Mouse (Mus musculus) skeletal muscle tissue, adult 2 months (tissue): Measurements from ENCODE around the gene Cdc14b.
A peak's percentile ranks its signal among the peaks of the same experiment; 100 is the strongest.

ENCODE experiments used
- DNase-seq: peaks from one replicate; pipeline ENCODE4 v3.0.0-alpha.2; 2012; ENCODE audit warnings: low read depth, low spot score

Gene Cdc14b

GRCm38 (mm10) chr13:64237000-64237680 lies 38.0 kb downstream of the Cdc14b start:
- peak; percentile 77 for DNase-seq

- no peak for DNase-seq
Measured at GRCm38 (mm10) chr13:64235777-64236176, 39.3 kb downstream of the Cdc14b start.

GRCm38 (mm10) chr13:64235062-64235715 lies 39.9 kb downstream of the Cdc14b start:
- DNase-seq, result no peak

GRCm38 (mm10) chr13:64233139-64233538 lies 42.0 kb downstream of the Cdc14b start:
- no peak for DNase-seq

GRCm38 (mm10) chr13:64226725-64227124 lies 48.4 kb downstream of the Cdc14b start:
- DNase-seq, result no peak

- no peak for DNase-seq
Measured at GRCm38 (mm10) chr13:64225738-64226137, 49.4 kb downstream of the Cdc14b start.

- no peak for DNase-seq
Measured at GRCm38 (mm10) chr13:64214891-64215290, 60.2 kb downstream of the Cdc14b start.

GRCm38 (mm10) chr13:64211995-64212603 lies 63.0 kb downstream of the Cdc14b start:
- DNase-seq, result no peak

- no peak for DNase-seq
Measured at GRCm38 (mm10) chr13:64208146-64208545, 66.9 kb downstream of the Cdc14b start.

- DNase-seq, result no peak
Measured at GRCm38 (mm10) chr13:64205186-64205585, 69.9 kb downstream of the Cdc14b start.

- no peak for DNase-seq
Measured at GRCm38 (mm10) chr13:64204726-64205125, 70.4 kb downstream of the Cdc14b start.

GRCm38 (mm10) chr13:64200911-64201310 lies 74.2 kb downstream of the Cdc14b start:
- no peak for DNase-seq

- no peak for DNase-seq
Measured at GRCm38 (mm10) chr13:64198310-64198709, 76.8 kb downstream of the Cdc14b start.

- no peak for DNase-seq
Measured at GRCm38 (mm10) chr13:64197899-64198298, 77.2 kb downstream of the Cdc14b start.

- DNase-seq, result no peak
Measured at GRCm38 (mm10) chr13:64187065-64187464, 88.0 kb downstream of the Cdc14b start.

- DNase-seq, result no peak
Measured at GRCm38 (mm10) chr13:64186516-64186915, 88.6 kb downstream of the Cdc14b start.

- DNase-seq, result no peak
Measured at GRCm38 (mm10) chr13:64185586-64185985, 89.5 kb downstream of the Cdc14b start.

GRCm38 (mm10) chr13:64185176-64185575 lies 89.9 kb downstream of the Cdc14b start:
- no peak for DNase-seq

- no peak for DNase-seq
Measured at GRCm38 (mm10) chr13:64184361-64184760, 90.7 kb downstream of the Cdc14b start.

- no peak for DNase-seq
Measured at GRCm38 (mm10) chr13:64183583-64183982, 91.5 kb downstream of the Cdc14b start.

GRCm38 (mm10) chr13:64182091-64182490 lies 93.0 kb downstream of the Cdc14b start:
- DNase-seq, result peak; percentile 16

- DNase-seq, result peak; percentile 26
Measured at GRCm38 (mm10) chr13:64180888-64181287, 94.2 kb downstream of the Cdc14b start.

- DNase-seq, result no peak
Measured at GRCm38 (mm10) chr13:64180300-64180699, 94.8 kb downstream of the Cdc14b start.
